ENCODE assay signal across 29 mouse cellular contexts in the genomic region with DNA sequence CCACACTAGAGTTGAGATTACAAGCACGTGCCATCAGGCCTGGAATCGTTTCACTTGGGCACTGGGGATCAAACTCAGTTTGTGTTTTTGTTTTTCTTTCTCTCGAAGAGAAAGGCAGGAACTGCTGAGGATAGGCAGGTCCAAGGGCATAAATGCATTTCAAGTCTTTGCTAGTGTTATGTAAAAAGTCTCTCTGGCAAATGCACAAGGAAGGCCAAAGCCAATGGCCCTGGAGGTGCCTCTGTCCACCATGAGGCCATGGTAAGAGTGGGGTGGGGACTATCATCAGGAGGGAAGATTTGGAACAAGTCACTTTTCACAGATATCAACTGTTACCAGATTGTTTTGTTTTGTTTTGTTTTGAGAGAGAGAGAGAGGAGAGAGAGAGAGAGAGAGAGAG. TPM values are rescaled to one million over a fixed set of nuclear protein-coding genes. Genes with fewer than 3 reads are reported as not detected.
DNase-seq lines count a peak whose midpoint lies in the region; ATAC-seq and TF ChIP-seq lines count a peak whose summit lies in the region.
"Had no signal": no experiment of that assay in that cellular context is flagged by ENCODE, and none has a peak within 500 bp of the region (broad histone marks: within the 10 kb centered on the region; RNA-seq: fewer than 3 reads in every experiment).

No protein-coding gene starts in this region.

- DNase-seq in embryonic facial prominence, embryonic 11.5 days (ENCODE audit: low spot score), result peak; percentile 15
- no peak for DNase-seq in embryonic facial prominence, embryonic 10.5 days (ENCODE audit: low spot score)
- DNase-seq in lung, adult 2 months, result no peak
- DNase-seq in urinary bladder, postnatal 14 days (ENCODE audit: low spot score), result peak; percentile 18
- DNase-seq in urinary bladder, postnatal 10 days (ENCODE audit: low spot score), result no peak
- DNase-seq in layer of hippocampus, postnatal 14 days (ENCODE audit: low spot score in 2 of 2), result no peak
- DNase-seq: adrenal gland, postnatal 10 days; B cell, adult 2 months; cerebellum, adult 11 months; cerebellum, adult 8-10 months; cerebellum, postnatal 14 days; embryo, embryonic 11 days; gastrocnemius, postnatal 10 days; heart, adult 2 months; heart, postnatal 14 days had no signal

- H3K36me3 ChIP-seq in embryonic facial prominence, embryonic 11.5 days (replicated peaks; ENCODE audit: control insufficient read depth, insufficient read depth, low read depth, low read length), result no peaks in the 10 kb centered on the region
- no peaks in the 10 kb centered on the region for H3K36me3 ChIP-seq in embryonic facial prominence, embryonic 10.5 days (replicated peaks)
- no peaks in the 10 kb centered on the region for H3K36me3 ChIP-seq in lung, embryonic 15.5 days
- H3K36me3 ChIP-seq: embryonic facial prominence, embryonic 13.5 days; forebrain, embryonic 12.5 days; G1E; heart, embryonic 15.5 days had no signal

- no peak overlapping the region for H3K9ac ChIP-seq in embryonic facial prominence, embryonic 11.5 days (replicated peaks; ENCODE audit: low read length)
- H3K9ac ChIP-seq in lung, embryonic 15.5 days, result no peak overlapping the region
- H3K9ac ChIP-seq: embryonic facial prominence, embryonic 13.5 days; forebrain, embryonic 12.5 days; heart, embryonic 15.5 days had no signal

- H3K4me3 ChIP-seq in embryonic facial prominence, embryonic 11.5 days (ENCODE audit: low read depth, low read length), result no peak overlapping the region
- no peak overlapping the region for H3K4me3 ChIP-seq in embryonic facial prominence, embryonic 10.5 days
- no peak overlapping the region for H3K4me3 ChIP-seq in lung, embryonic 15.5 days
- H3K4me3 ChIP-seq in lung, adult 2 months (replicated peaks; ENCODE audit: extremely low read depth, low read depth, low read length), result no peak overlapping the region
- H3K4me3 ChIP-seq: embryonic facial prominence, embryonic 13.5 days; forebrain, embryonic 12.5 days; heart, adult 2 months; heart, embryonic 15.5 days had no signal

- no peaks in the 10 kb centered on the region for H3K27me3 ChIP-seq in embryonic facial prominence, embryonic 11.5 days (ENCODE audit: control insufficient read depth, insufficient read depth, low read length)
- H3K27me3 ChIP-seq in embryonic facial prominence, embryonic 10.5 days (replicated peaks; ENCODE audit: low read depth, poor library complexity, severe bottlenecking), result no peaks in the 10 kb centered on the region
- H3K27me3 ChIP-seq in lung, embryonic 15.5 days, result 0 out of 2 replicates have a peak, but pooled peaks cover 4% of the 10 kb centered on the region
- H3K27me3 ChIP-seq: heart, embryonic 15.5 days had no signal

- H3K4me2 ChIP-seq in embryonic facial prominence, embryonic 11.5 days (ENCODE audit: low read depth, low read length), result no peak overlapping the region
- no peak overlapping the region for H3K4me2 ChIP-seq in lung, embryonic 15.5 days
- H3K4me2 ChIP-seq: embryonic facial prominence, embryonic 13.5 days; forebrain, embryonic 12.5 days; heart, embryonic 11.5 days; heart, embryonic 15.5 days had no signal

- TF ChIP-seq CTCF in lung, adult 2 months (IDR thresholded peaks at IDR 0.05; ENCODE audit: insufficient read depth, low read length), result no peak

- no peaks in the 10 kb centered on the region for H3K4me1 ChIP-seq in embryonic facial prominence, embryonic 11.5 days (ENCODE audit: control insufficient read depth, insufficient read depth, low read length)
- peaks cover 12% of the 10 kb centered on the region for H3K4me1 ChIP-seq in embryonic facial prominence, embryonic 10.5 days
- H3K4me1 ChIP-seq in lung, embryonic 15.5 days, result no peaks in the 10 kb centered on the region
- H3K4me1 ChIP-seq in lung, adult 2 months (ENCODE audit: control insufficient read depth, insufficient read depth, low read length), result no peaks in the 10 kb centered on the region
- H3K4me1 ChIP-seq: embryonic facial prominence, embryonic 13.5 days; forebrain, embryonic 12.5 days; heart, embryonic 15.5 days had no signal

- H3K9me3 ChIP-seq in embryonic facial prominence, embryonic 11.5 days (replicated peaks; ENCODE audit: control insufficient read depth, low read length), result no peaks in the 10 kb centered on the region
- H3K9me3 ChIP-seq in embryonic facial prominence, embryonic 10.5 days, result no peaks in the 10 kb centered on the region
- H3K9me3 ChIP-seq in lung, embryonic 15.5 days, result no peaks in the 10 kb centered on the region
- H3K9me3 ChIP-seq: embryonic facial prominence, embryonic 13.5 days; forebrain, embryonic 12.5 days; heart, embryonic 15.5 days had no signal

- no peak for TF ChIP-seq POLR2A in lung, adult 2 months (IDR thresholded peaks at IDR 0.05; ENCODE audit: borderline replicate concordance, extremely low read depth, low read depth, low read length)

- ATAC-seq in embryonic facial prominence, embryonic 11.5 days (replicated peaks; ENCODE audit: insufficient number of reproducible peaks, low FRiP score, low TSS enrichment, low read depth), result no peak
- ATAC-seq in lung, embryonic 15.5 days (ENCODE audit: borderline replicate concordance, extremely low read depth, low FRiP score, low TSS enrichment), result peak; percentile 45; the same call in 1 of the 2 replicates
- ATAC-seq: CD4-positive, CD25-positive, alpha-beta regulatory T cell, adult 4 months; forebrain, embryonic 16.5 days had no signal

- WGBS in embryonic facial prominence, embryonic 11.5 days, result 23% methylated on average over 3 of the region's 3 CpGs
- WGBS in embryonic facial prominence, embryonic 10.5 days, result 36% methylated on average over 3 of the region's 3 CpGs
- WGBS in lung, embryonic 15.5 days, result 14% methylated on average over 3 of the region's 3 CpGs
- 24% methylated on average over 3 of the region's 3 CpGs for WGBS in lung, adult 2 months

- H3K27ac ChIP-seq in embryonic facial prominence, embryonic 11.5 days (replicated peaks; ENCODE audit: low read depth, low read length), result no peak overlapping the region
- H3K27ac ChIP-seq in embryonic facial prominence, embryonic 10.5 days (replicated peaks), result no peak overlapping the region
- 0 out of 2 replicates have a peak overlapping the region, but pooled peaks have one; percentile 16 for H3K27ac ChIP-seq in lung, embryonic 15.5 days
- H3K27ac ChIP-seq: embryonic facial prominence, embryonic 13.5 days; forebrain, embryonic 12.5 days; heart, adult 2 months; heart, embryonic 15.5 days had no signal

RNA-seq across cellular contexts. Expression of gene Spaca3, which starts 12.1 kb away (rescaled TPM):
- not detected in 2 replicates for polyA plus RNA-seq in embryonic facial prominence, embryonic 11.5 days (2014; fragmentation: Nextera tagmentation; extraction: Ambion mirVana)
- not detected in 2 replicates for polyA plus RNA-seq in embryonic facial prominence, embryonic 10.5 days (2016; fragmentation: Nextera tagmentation; extraction: Ambion mirVana)
- not detected in 2 replicates for polyA plus RNA-seq in lung, embryonic 15.5 days (2015; fragmentation: Nextera tagmentation; extraction: Ambion mirVana)
- 0.29 TPM in 1 of 2 replicates, not detected in the other for polyA plus RNA-seq in lung, adult 2 months (2012; rRNA removed)
- total RNA-seq in layer of hippocampus, postnatal 14 days (2021), result not detected
- total RNA-seq: adrenal gland, postnatal 10 days; adrenal gland, postnatal 4 days; common myeloid progenitor, adult 5-6 weeks; G1E; gastrocnemius, postnatal 10 days; gastrocnemius, postnatal 4 days; heart, adult 2 months; heart, postnatal 14 days; hematopoietic stem cell, adult 5-6 weeks had no signal
- polyA plus RNA-seq: brain, embryonic 14.5 days; CD4-positive, CD25-positive, alpha-beta regulatory T cell, adult 4 months; embryonic facial prominence, embryonic 13.5 days; forebrain, embryonic 12.5 days; forebrain, embryonic 16.5 days; frontal cortex, adult 2 months; G1E; heart, adult 2 months; heart, embryonic 11.5 days; heart, embryonic 15.5 days had no signal

RNA-seq across cellular contexts. Expression of gene Tmem98, which starts 36.1 kb away (rescaled TPM):
- 129 and 146 TPM in 2 replicates for polyA plus RNA-seq in embryonic facial prominence, embryonic 11.5 days (2014; fragmentation: Nextera tagmentation; extraction: Ambion mirVana)
- 120 and 125 TPM in 2 replicates for polyA plus RNA-seq in embryonic facial prominence, embryonic 10.5 days (2016; fragmentation: Nextera tagmentation; extraction: Ambion mirVana)
- polyA plus RNA-seq in lung, embryonic 15.5 days (2015; fragmentation: Nextera tagmentation; extraction: Ambion mirVana), result 132 and 133 TPM in 2 replicates
- 62.4 and 74.1 TPM in 2 replicates for polyA plus RNA-seq in lung, adult 2 months (2012; rRNA removed)
- 10 to 100 TPM in 1 of 2 experiments, 1 to 10 TPM in 1; 7.3 to 10.7 TPM for total RNA-seq in layer of hippocampus, postnatal 14 days (2021)
- total RNA-seq: G1E had no signal
- polyA plus RNA-seq: CD4-positive, CD25-positive, alpha-beta regulatory T cell, adult 4 months; G1E had no signal

Comparison
In these comparisons a context has a peak if more than half of its experiments do, and no peak if none do; other contexts are left out.
1. DNase-seq: peak in embryonic facial prominence, embryonic 11.5 days (single experiment) and urinary bladder, postnatal 14 days (single experiment); none in embryonic facial prominence, embryonic 10.5 days (single experiment), lung, adult 2 months (single experiment), urinary bladder, postnatal 10 days (single experiment) and layer of hippocampus, postnatal 14 days (0 of 2).